Mouse (Mus musculus) stomach, embryonic 16.5 days (tissue): ENCODE results near the gene Zfr2. TPM values are rescaled to one million over a fixed set of nuclear protein-coding genes. Genes with fewer than 3 reads are reported as not detected.
A peak's percentile ranks its signal among the peaks of the same experiment; 100 is the strongest.

Experiments used
- ATAC-seq: fragments of 200-750 bp; cut with Nextera tagmentation; 2 replicates; pipeline ENCODE4 v1.8.0; 2017; ENCODE audit warnings: moderate number of reproducible peaks, moderate TSS enrichment; ENCODE audit not compliant: insufficient read depth, low FRiP score
- H3K27ac ChIP-seq: fragments of 300-500 bp; sonication (generic); 2 replicates; pipeline ENCODE4 v1.5.1; 2014; ENCODE audit warnings: low read length
- H3K27me3 ChIP-seq: fragments of 300-500 bp; sonication (generic); 2 replicates; pipeline ENCODE4 v1.6.1; 2014; ENCODE audit warnings: low read length, control low read depth, mixed read lengths; ENCODE audit not compliant: control insufficient read depth, insufficient read depth
- H3K36me3 ChIP-seq: fragments of 300-500 bp; sonication (generic); 2 replicates; pipeline ENCODE4 v1.6.1; 2014; ENCODE audit warnings: low read length; ENCODE audit not compliant: control insufficient read depth, insufficient read depth
- H3K4me1 ChIP-seq: fragments of 300-500 bp; sonication (generic); 2 replicates; pipeline ENCODE4 v1.6.1; 2014; ENCODE audit warnings: low read length, control low read depth, mixed read lengths; ENCODE audit not compliant: control insufficient read depth, insufficient read depth
- H3K4me2 ChIP-seq: fragments of 300-500 bp; sonication (generic); 2 replicates; pipeline ENCODE4 v1.6.1; 2014; ENCODE audit warnings: low read depth, low read length, mixed read lengths
- H3K4me3 ChIP-seq: fragments of 300-500 bp; sonication (generic); replicated peaks from 2 replicates; pipeline ENCODE4 v1.5.1; 2014; ENCODE audit warnings: mild to moderate bottlenecking, low read length
- H3K9ac ChIP-seq: fragments of 300-500 bp; sonication (generic); 2 replicates; pipeline ENCODE4 v1.6.1; 2014; ENCODE audit warnings: low read length
- H3K9me3 ChIP-seq: fragments of 300-500 bp; sonication (generic); replicated peaks from 2 replicates; pipeline ENCODE4 v1.6.1; 2016; ENCODE audit warnings: low read length, control low read depth; ENCODE audit not compliant: control insufficient read depth
- WGBS: fragments of 180-500 bp; shearing (Covaris S2); extraction: QIAGEN DNeasy Blood & Tissue Kit; methylation state at CpG from one replicate; pipeline ENCODE4 v1.1.7; 2014; 5-methylcytosine and 5-hydroxymethylcytosine counted together
- polyA plus RNA-seq: library from polyadenylated mRNA; unstranded; fragments of >200 nt; fragmentation: Nextera tagmentation; extraction: Ambion mirVana; gene quantifications from 2 replicates; pipeline ENCODE4 v1.2.1, GENCODE M21; 2015

Gene Zfr2
- polyA plus RNA-seq, 1 experiment from 2014 or later = 5.3 TPM

GRCm38 (mm10) chr10:81200141-81200540 is 32.8 kb upstream of the Zfr2 start:
- Histone ChIP-seq H3K27ac (no peak overlapping the region), H3K4me2 (no peak overlapping the region), H3K4me3 (no peak overlapping the region), H3K9me3 (no peaks in the 10 kb centered on the region), H3K36me3 (no peaks in the 10 kb centered on the region), H3K27me3 (peaks cover 11% of the 10 kb centered on the region), H3K9ac (no peak overlapping the region), H3K4me1 (peaks cover 6% of the 10 kb centered on the region; the same call in 1 of the 2 replicates)
- no peak for ATAC-seq
- WGBS = 82% methylated on average over 13 of the region's 13 CpGs

- H3K4me2 ChIP-seq = no peak overlapping the region
- peaks cover 7% of the 10 kb centered on the region; the same call in 1 of the 2 replicates for H3K27me3 ChIP-seq
- peaks cover 6% of the 10 kb centered on the region; the same call in 1 of the 2 replicates for H3K4me1 ChIP-seq
- ATAC-seq = no peak
- H3K4me3 ChIP-seq = no peak overlapping the region
- no peak overlapping the region for H3K9ac ChIP-seq
- H3K9me3 ChIP-seq = no peaks in the 10 kb centered on the region
- no peak overlapping the region for H3K27ac ChIP-seq
- 71% methylated on average over 20 of the region's 20 CpGs for WGBS
- no peaks in the 10 kb centered on the region for H3K36me3 ChIP-seq
Observed at GRCm38 (mm10) chr10:81200605-81201287, 32.2 kb upstream of the Zfr2 start.

GRCm38 (mm10) chr10:81201807-81202758 is 30.9 kb upstream of the Zfr2 start, which contains the start of gene Nmrk2:
TSS of gene Nmrk2 (minus strand) at chr10:81202051.
- no peak for ATAC-seq
- 0 out of 2 replicates have a peak, but pooled peaks cover 6% of the 10 kb centered on the region for H3K4me1 ChIP-seq
- no peak within 1 kb of the TSS for H3K9ac ChIP-seq
- H3K9me3 ChIP-seq = no peaks in the 10 kb centered on the region
- 62% methylated on average over 13 of the region's 13 CpGs for WGBS
- H3K36me3 ChIP-seq = no peaks in the 10 kb centered on the region
- H3K27ac ChIP-seq = no peak within 1 kb of the TSS
- no peak within 1 kb of the TSS for H3K4me3 ChIP-seq
- peaks cover 7% of the 10 kb centered on the region; the same call in 1 of the 2 replicates for H3K27me3 ChIP-seq
- no peak within 1 kb of the TSS for H3K4me2 ChIP-seq

- 62% methylated on average over 8 of the region's 8 CpGs for WGBS
- peaks cover 7% of the 10 kb centered on the region; the same call in 1 of the 2 replicates for H3K27me3 ChIP-seq
- no peaks in the 10 kb centered on the region for H3K9me3 ChIP-seq
- H3K4me1 ChIP-seq = 0 out of 2 replicates have a peak, but pooled peaks cover 6% of the 10 kb centered on the region
- H3K4me3 ChIP-seq = no peak overlapping the region
- no peak overlapping the region for H3K9ac ChIP-seq
- peak; percentile 57; the same call in 1 of the 2 replicates for ATAC-seq
- H3K4me2 ChIP-seq = no peak overlapping the region
- H3K36me3 ChIP-seq = no peaks in the 10 kb centered on the region
- no peak overlapping the region for H3K27ac ChIP-seq
Observed at GRCm38 (mm10) chr10:81202978-81203720, 29.8 kb upstream of the Zfr2 start.

- Histone ChIP-seq H3K9me3 (no peaks in the 10 kb centered on the region), H3K27ac (no peak overlapping the region), H3K4me1 (0 out of 2 replicates have a peak, but pooled peaks cover 6% of the 10 kb centered on the region), H3K4me3 (no peak overlapping the region), H3K27me3 (peaks cover 2% of the 10 kb centered on the region; the same call in 1 of the 2 replicates), H3K9ac (no peak overlapping the region), H3K4me2 (no peak overlapping the region), H3K36me3 (no peaks in the 10 kb centered on the region)
- no peak for ATAC-seq
- WGBS = 66% methylated on average over 4 of the region's 4 CpGs
Observed at GRCm38 (mm10) chr10:81204137-81204536, 28.8 kb upstream of the Zfr2 start.

- WGBS = 92% methylated on average over 5 of the region's 5 CpGs
- ATAC-seq = no peak
- Histone ChIP-seq H3K4me1 (no peaks in the 10 kb centered on the region), H3K27me3 (no peaks in the 10 kb centered on the region), H3K4me2 (no peak overlapping the region), H3K36me3 (no peaks in the 10 kb centered on the region), H3K27ac (no peak overlapping the region), H3K4me3 (no peak overlapping the region), H3K9me3 (no peaks in the 10 kb centered on the region), H3K9ac (no peak overlapping the region)
Observed at GRCm38 (mm10) chr10:81210154-81210553, 22.8 kb upstream of the Zfr2 start.

GRCm38 (mm10) chr10:81216260-81216659 is 16.7 kb upstream of the Zfr2 start:
- 89% methylated on average over 6 of the region's 6 CpGs for WGBS
- ATAC-seq = no peak
- Histone ChIP-seq H3K4me1 (no peaks in the 10 kb centered on the region), H3K9ac (no peak overlapping the region), H3K36me3 (no peaks in the 10 kb centered on the region), H3K4me3 (no peak overlapping the region), H3K27me3 (no peaks in the 10 kb centered on the region), H3K9me3 (no peaks in the 10 kb centered on the region), H3K4me2 (no peak overlapping the region), H3K27ac (no peak overlapping the region)

- no peak overlapping the region for H3K4me2 ChIP-seq
- H3K27me3 ChIP-seq = no peaks in the 10 kb centered on the region
- H3K9me3 ChIP-seq = no peaks in the 10 kb centered on the region
- no peak for ATAC-seq
- WGBS = 79% methylated on average over 6 of the region's 6 CpGs
- H3K4me3 ChIP-seq = no peak overlapping the region
- H3K27ac ChIP-seq = no peak overlapping the region
- no peak overlapping the region for H3K9ac ChIP-seq
- no peaks in the 10 kb centered on the region for H3K4me1 ChIP-seq
- no peaks in the 10 kb centered on the region for H3K36me3 ChIP-seq
Observed at GRCm38 (mm10) chr10:81216810-81217209, 16.1 kb upstream of the Zfr2 start.
